Mouse (Mus musculus) brain, embryonic 14.5 days (tissue): ENCODE data around the gene Ankrd55.

Source experiments
- CTCF ChIP-seq: fragments of 200-500 bp; IDR thresholded peaks from 2 replicates; pipeline ENCODE4 v1.5.1; 2012; ENCODE audit warnings: inconsistent platforms, mild to moderate bottlenecking, moderate library complexity, borderline replicate concordance; ENCODE audit not compliant: insufficient read depth, insufficient read length; ENCODE audit errors: extremely low read depth
- POLR2A ChIP-seq: fragments of 200-500 bp; IDR thresholded peaks from 2 replicates; pipeline ENCODE4 v1.6.1; 2012; ENCODE audit warnings: mild to moderate bottlenecking, inconsistent platforms, borderline replicate concordance; ENCODE audit not compliant: poor library complexity, insufficient read depth, insufficient read length, severe bottlenecking; ENCODE audit errors: extremely low read depth

- TF ChIP-seq POLR2A (no peak), CTCF (no peak)
Measured at GRCm38 (mm10) chr13:112343628-112344009, 55.4 kb downstream of the Ankrd55 start.
